Mouse (Mus musculus) left cerebral cortex, adult 9 months (tissue): ENCODE measurements around the gene Nqo1.

Experiments
- DNase-seq, 2 experiments: peaks; one replicate each; pipeline ENCODE4 v3.0.0; 2022; ENCODE audit warnings: low spot score in 2 of 2

Gene Nqo1

DNA sequence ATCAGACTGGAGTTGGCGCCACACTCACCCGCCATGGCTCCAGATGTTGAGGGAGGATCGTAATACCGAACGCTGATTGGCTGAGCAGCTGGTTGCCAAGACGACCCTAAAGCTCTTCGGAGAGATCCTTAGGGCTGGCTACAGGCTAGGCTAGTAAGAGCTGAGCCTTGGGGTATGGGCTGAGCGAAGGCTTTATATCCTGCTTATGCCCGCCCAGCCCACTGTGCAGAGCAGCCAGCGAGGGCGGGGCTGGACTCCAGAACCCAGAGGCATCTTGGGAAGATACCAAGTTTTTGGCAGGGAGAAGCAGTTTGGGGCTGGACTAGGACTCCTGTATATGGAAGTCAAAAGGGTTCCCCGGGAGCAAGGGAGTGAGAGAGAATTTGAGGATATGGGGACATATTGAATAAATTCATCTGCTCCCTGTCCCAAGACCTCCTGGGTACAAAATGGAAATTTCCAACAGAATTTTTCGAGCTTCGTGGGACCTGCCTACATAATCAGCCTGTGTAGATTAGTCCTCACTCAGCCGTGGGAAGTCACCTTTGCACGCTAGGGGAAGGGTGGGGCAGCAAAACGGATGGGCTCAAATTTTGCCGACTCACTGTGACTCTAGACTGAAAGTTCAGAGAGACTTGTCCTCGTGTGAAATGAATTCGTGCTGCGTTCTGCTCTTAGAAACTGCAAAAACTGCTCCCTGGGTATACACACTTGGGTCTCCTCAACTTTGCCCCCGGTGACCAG, at the start of gene Nqo1:
TSS of gene Nqo1 (minus strand) at position 169 of the 744 bp plus-strand sequence.
- DNase-seq: peak; percentile 20 to 69

DNA sequence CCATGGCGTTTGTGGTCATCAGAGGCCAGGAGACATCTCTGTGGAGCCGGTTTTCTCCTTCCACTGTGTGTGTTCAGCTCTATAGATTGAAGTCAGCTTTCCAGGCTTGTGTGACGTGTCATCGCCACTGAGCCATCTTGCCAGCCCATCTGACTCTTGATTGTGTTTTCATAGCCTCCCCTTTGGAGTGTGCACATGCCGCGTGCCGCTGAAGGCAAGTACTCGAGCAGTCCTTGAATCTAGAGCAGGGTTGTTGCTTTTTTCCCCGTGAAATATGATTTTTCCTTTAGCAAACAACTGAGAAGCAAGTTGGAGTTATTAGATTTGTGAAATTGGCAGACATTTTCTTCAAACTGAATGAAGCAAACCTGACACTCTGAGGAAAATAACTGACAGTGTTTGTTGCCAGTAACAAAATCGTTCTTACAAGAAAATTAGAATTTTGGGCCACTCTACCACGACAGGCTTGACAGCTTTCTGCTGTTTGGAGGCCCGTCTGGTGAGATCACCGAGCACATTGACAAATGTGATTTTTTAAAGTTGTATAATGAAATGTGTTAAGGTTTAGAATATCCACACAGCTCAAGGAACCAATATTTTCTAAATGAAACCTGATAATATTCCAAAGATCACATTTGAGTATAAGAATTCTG, 48.5 kb upstream of the Nqo1 start:
- DNase-seq: no peak

- DNase-seq: no peak
Measured at GRCm38 (mm10) chr8:107449655-107450054, 46.6 kb upstream of the Nqo1 start.

- DNase-seq: no peak
Measured at GRCm38 (mm10) chr8:107449130-107449529, 46.1 kb upstream of the Nqo1 start.

GRCm38 (mm10) chr8:107448382-107448889, 45.4 kb upstream of the Nqo1 start:
- DNase-seq: no peak

DNA sequence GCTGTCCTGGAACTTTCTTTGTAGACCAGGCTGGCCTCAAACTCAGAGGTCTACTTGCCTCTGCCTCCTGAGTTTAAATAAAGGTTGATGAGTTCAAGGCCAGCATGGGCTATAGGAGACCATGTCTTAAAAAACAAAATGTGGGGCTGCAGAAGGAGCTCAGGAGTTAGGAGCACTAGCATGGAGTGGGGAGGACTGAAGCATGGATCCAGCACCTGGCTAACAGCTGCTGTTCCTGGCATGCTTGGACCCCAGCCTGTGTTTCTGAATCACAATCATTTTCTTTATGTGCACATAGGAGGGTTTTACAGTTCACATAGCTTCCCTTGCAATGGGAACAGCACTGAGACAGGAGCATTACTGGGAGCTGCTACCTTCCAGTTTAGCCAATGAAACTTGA, 44.7 kb upstream of the Nqo1 start:
- no peak for DNase-seq

DNA sequence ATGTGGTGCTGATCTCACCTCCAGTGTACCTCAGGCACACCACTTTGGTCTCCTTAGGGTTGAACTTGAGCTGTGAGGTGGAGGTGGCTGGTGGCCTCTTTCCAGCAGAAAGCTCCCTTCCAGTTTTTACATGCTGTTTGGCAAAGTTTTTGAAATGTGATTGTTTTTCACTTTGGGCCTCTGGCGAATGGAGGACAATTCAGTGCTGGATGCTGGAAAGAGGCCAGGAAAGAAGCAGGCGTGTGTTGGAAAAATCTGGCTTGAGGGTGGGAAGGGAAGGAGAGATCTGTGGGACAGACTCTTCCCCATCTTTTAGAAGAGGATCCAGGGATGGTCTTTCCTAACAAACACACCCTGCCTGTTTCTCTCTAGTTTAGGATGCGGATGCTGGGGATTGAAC, 41.6 kb upstream of the Nqo1 start:
- DNase-seq: no peak

DNA sequence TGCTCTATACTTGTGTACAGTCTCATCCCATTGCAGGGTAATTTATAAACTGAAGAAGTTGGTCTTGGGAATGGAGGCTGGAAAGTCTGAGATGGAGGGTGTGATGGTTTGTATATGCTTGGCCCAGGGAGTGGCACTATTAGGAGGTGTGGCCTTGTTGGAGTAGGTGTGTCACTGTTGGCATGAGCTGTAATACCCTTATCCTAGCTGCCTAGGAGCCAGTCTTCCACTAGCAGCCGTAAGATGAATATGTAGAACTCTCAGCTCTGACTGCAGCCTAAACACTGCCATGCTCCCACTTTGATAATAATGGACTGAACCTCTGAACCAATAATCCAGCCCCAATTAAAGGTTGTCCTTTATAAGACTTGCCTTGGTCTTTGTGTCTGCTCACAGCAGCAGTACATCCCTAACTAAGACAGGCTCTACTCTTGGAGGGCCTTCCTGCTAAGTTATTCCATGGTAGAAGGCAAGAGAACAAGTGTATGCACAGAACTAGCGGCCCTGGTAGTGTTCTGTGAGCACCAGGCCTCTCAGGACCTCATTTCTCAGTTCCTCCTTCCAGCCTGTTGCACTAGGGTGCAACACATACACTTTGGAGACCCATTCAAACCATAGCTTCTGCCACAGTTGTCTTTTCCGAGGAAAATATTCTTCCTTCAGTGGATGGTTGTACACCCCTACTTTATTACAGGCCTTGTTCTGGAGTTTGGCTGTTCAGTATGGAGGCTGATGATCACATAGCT, 37.0 kb upstream of the Nqo1 start:
- DNase-seq: no peak

- no peak for DNase-seq
Measured at GRCm38 (mm10) chr8:107437711-107438110, 34.7 kb upstream of the Nqo1 start.

- no peak for DNase-seq
Measured at GRCm38 (mm10) chr8:107436841-107437421, 33.9 kb upstream of the Nqo1 start.

- peak; percentile 36 to 69 for DNase-seq
Measured at GRCm38 (mm10) chr8:107435962-107436831, 33.2 kb upstream of the Nqo1 start, which contains the start of gene Wwp2. Gene Wwp2, plus strand, starts transcription at chr8:107436365.

DNA sequence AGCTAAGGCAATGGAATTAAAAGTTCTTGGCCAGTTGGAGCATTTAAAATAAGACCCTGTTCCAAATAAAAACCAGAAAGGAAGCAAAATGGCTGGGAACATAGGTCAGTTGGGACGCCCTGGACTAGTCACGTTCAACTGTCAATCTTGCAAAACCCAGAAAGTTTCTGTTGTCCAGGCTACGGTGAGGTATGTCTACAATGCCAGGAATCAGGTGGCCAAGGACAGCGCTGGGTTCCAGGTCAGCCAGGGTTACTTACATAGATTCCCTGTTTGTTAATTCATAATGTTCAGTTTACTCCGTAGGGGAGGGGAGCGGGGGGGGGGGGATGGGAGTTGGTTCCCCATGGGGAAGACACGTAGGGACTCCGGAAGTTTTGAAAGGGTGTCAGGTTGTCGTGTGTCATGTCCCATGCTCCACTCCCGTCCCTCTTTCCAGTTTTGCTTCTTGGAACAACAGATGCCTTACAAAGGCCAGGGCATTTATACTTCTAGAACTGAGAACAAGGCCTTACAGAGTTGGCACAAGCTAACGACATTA, 32.5 kb upstream of the Nqo1 start:
- DNase-seq: no peak

DNA sequence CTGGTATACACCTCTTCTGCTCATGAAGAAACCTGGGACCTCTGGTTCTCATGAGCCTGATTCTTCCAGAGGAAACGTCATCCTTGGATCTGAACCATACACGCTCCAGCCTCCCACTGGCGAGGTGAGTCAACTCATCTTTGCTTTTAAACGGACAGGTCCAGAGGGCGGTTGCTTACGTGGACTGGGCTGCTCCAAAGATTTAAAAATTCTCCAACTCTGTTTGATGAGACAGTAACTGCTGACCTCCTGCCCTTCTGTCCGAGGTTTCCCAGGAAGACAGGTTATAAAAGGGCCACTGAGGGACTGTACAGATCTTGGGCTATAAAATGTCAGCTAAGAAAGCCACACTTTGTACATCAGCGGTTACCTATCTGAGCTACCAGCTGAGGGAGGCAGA, 27.8 kb upstream of the Nqo1 start:
- no peak for DNase-seq

DNA sequence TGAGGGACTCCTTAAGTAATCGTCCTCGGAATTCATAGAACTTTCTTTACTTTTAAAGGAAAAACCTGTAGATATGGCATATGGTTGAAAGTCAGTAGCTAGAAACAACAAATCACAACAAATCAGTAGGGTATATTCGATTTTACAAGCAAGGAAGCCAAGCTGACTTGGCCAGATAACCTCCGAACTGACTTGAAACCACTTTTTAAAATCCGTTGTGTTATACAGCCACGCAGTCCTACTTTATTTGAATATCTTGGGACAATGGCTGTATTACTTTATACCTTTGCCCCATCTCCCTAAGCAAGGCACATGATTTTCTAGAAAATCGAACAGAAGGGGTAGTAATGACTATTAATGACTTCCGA, 22.2 kb upstream of the Nqo1 start:
- DNase-seq: no peak

- peak; percentile 88 to 95 for DNase-seq
Measured at GRCm38 (mm10) chr8:107424597-107425229, 21.7 kb upstream of the Nqo1 start, which contains the start of gene Nob1. Gene Nob1, minus strand, starts transcription at chr8:107425051.

GRCm38 (mm10) chr8:107424176-107424575, 21.2 kb upstream of the Nqo1 start:
- no peak for DNase-seq

GRCm38 (mm10) chr8:107417001-107417400, 14.0 kb upstream of the Nqo1 start:
- no peak for DNase-seq

GRCm38 (mm10) chr8:107413881-107414280, 10.9 kb upstream of the Nqo1 start:
- no peak for DNase-seq

DNA sequence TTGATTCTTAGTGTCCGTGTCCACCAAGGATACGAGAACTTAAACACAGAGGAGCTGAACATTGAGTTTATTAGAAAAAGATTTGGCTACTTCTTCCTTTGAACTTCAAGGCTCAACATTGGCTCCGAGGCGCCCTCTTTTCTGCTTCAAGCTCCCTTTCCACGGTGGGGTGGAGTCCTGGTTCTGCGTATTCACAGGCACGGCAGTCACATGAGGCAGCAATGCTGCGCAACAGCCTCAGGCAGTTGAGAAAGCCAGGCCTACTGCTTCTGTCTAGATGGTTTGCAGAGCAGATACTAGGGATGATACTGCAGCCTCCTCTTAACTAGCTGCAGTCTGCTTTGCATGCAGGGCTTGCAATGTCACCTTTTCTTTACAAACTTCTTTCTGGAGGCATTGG, 9.5 kb upstream of the Nqo1 start:
- no peak for DNase-seq

- DNase-seq: peak in 1 of 2 experiments; percentile 15
Measured at GRCm38 (mm10) chr8:107411391-107411790, 8.4 kb upstream of the Nqo1 start.
